In the genomic region with DNA sequence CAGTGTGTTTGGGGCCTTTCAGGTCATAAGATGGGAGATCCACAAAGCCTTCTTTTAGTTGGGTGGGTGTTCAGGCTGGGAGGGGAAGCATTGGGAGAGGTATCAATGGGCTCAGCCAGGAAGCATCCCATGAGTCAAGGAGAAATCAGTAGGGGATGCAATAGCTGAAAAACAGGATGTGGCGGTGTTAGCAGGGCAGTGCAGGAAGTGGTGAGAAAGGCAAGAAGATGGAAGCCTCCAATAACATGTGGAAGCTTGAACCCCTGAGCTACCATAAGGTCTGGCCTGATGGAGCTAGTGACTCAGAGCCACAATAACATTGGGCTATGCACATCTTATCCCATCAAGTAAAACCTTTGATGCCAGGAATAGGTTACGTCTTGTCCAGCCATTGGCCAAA, we compare ENCODE assay signal across 27 mouse cellular contexts. TPM values are rescaled to one million over a fixed set of nuclear protein-coding genes. Genes with fewer than 3 reads are reported as not detected.
A peak's percentile ranks its signal among the peaks of the same experiment; 100 is the strongest.
DNase-seq lines count a peak whose midpoint lies in the region; ATAC-seq and TF ChIP-seq lines count a peak whose summit lies in the region.
"Had no signal": no experiment of that assay in that cellular context is flagged by ENCODE, and none has a peak within 500 bp of the region (broad histone marks: within the 10 kb centered on the region; RNA-seq: fewer than 3 reads in every experiment).

No protein-coding gene starts in this region.

- WGBS in stomach, postnatal 0 days: 87% methylated on average over 2 of the region's 2 CpGs

- TF ChIP-seq EP300 in stomach, postnatal 0 days (optimal IDR thresholded peaks at IDR 0.05): no peak

- H3K4me3 ChIP-seq in stomach, postnatal 0 days (ENCODE audit: low read depth, low read length): no peak overlapping the region
- H3K4me3 ChIP-seq: embryonic facial prominence, embryonic 15.5 days; erythroblast, embryonic 14.5 days; forebrain, embryonic 10.5 days; forebrain, embryonic 15.5 days; heart, embryonic 13.5 days; hindbrain, embryonic 15.5 days had no signal

- H3K4me1 ChIP-seq in stomach, postnatal 0 days (replicated peaks; ENCODE audit: control insufficient read depth, insufficient read depth): no peaks in the 10 kb centered on the region

- H3K27me3 ChIP-seq in stomach, postnatal 0 days (ENCODE audit: control insufficient read depth, insufficient read depth, low read length): no peaks in the 10 kb centered on the region
- H3K27me3 ChIP-seq: CH12.LX; hindbrain, embryonic 15.5 days had no signal

- no peak overlapping the region for H3K4me2 ChIP-seq in stomach, postnatal 0 days (replicated peaks; ENCODE audit: low read depth)
- H3K4me2 ChIP-seq: embryonic facial prominence, embryonic 15.5 days; forebrain, embryonic 15.5 days; heart, embryonic 13.5 days; hindbrain, embryonic 15.5 days had no signal

- H3K9me3 ChIP-seq in stomach, postnatal 0 days (ENCODE audit: control insufficient read depth, low read length): no peaks in the 10 kb centered on the region
- H3K9me3 ChIP-seq: embryonic facial prominence, embryonic 15.5 days; forebrain, embryonic 10.5 days; forebrain, embryonic 15.5 days; heart, embryonic 13.5 days; hindbrain, embryonic 15.5 days had no signal

- no peak for TF ChIP-seq CTCF in stomach, postnatal 0 days (IDR thresholded peaks at IDR 0.05; ENCODE audit: low read depth)

- ATAC-seq in granulocyte monocyte progenitor cell, adult 5-6 weeks (replicated peaks; ENCODE audit: poor library complexity, severe bottlenecking): peak; percentile 70
- ATAC-seq in megakaryocyte progenitor cell, adult 5-6 weeks (replicated peaks; ENCODE audit: poor library complexity): peak; percentile 69
- no peak for ATAC-seq in stomach, postnatal 0 days (ENCODE audit: low FRiP score, low TSS enrichment)
- ATAC-seq: forebrain, embryonic 15.5 days; Patski had no signal

- H3K27ac ChIP-seq in stomach, postnatal 0 days (replicated peaks): no peak overlapping the region
- H3K27ac ChIP-seq: embryonic facial prominence, embryonic 15.5 days; forebrain, embryonic 10.5 days; forebrain, embryonic 15.5 days; heart, embryonic 13.5 days; hindbrain, embryonic 15.5 days had no signal

- no peak overlapping the region for H3K9ac ChIP-seq in stomach, postnatal 0 days (ENCODE audit: low read length)
- H3K9ac ChIP-seq: embryonic facial prominence, embryonic 15.5 days; forebrain, embryonic 15.5 days; heart, embryonic 13.5 days; hindbrain, embryonic 15.5 days had no signal

- DNase-seq in CD4-positive helper T cell, adult 2 months (ENCODE audit: low read depth, low spot score): peak; percentile 45
- peak; percentile 61 for DNase-seq in T-cell, adult 2 months (ENCODE audit: low spot score)
- no peak for DNase-seq in ovary, adult 18-20 months (ENCODE audit: low spot score)
- no peak for DNase-seq in cerebellum, postnatal 4 days (ENCODE audit: low spot score in 2 of 2)
- DNase-seq in stomach, postnatal 0 days (ENCODE audit: low spot score): no peak
- DNase-seq: adrenal gland, adult 8-10 months; adrenal gland, postnatal 36 days; cerebellum, adult 11 months; cerebellum, adult 8-10 months; cerebellum, postnatal 14 days; gastrocnemius, postnatal 10 days; heart, postnatal 36 days; kidney, adult 11 months had no signal

- H3K36me3 ChIP-seq in stomach, postnatal 0 days (ENCODE audit: control insufficient read depth, insufficient read depth, low read length): no peaks in the 10 kb centered on the region
- H3K36me3 ChIP-seq: embryonic facial prominence, embryonic 15.5 days; forebrain, embryonic 10.5 days; forebrain, embryonic 15.5 days; heart, embryonic 13.5 days; hindbrain, embryonic 15.5 days had no signal

RNA-seq across cellular contexts. Expression of gene Zfp287, which starts 9.5 kb away (rescaled TPM):
- total RNA-seq in granulocyte monocyte progenitor cell, adult 5-6 weeks (2014; fragmentation: Nextera tagmentation): 1.1 and 2.5 TPM in 2 replicates
- 0.56 and 1.9 TPM in 2 replicates for total RNA-seq in granulocyte monocyte progenitor cell, adult 5-6 weeks (2017)
- total RNA-seq in megakaryocyte progenitor cell, adult 5-6 weeks (2015): 1.3 and 1.9 TPM in 2 replicates
- 0.50 and 1.2 TPM in 2 replicates for total RNA-seq in megakaryocyte progenitor cell, adult 5-6 weeks (2017)
- polyA plus RNA-seq in stomach, postnatal 0 days (2015; fragmentation: Nextera tagmentation; extraction: Ambion mirVana): 2.5 and 2.6 TPM in 2 replicates
- polyA plus RNA-seq: erythroblast, embryonic 14.5 days had no signal

RNA-seq across cellular contexts. Expression of gene Gm10428, which starts 11.7 kb away (rescaled TPM):
- not detected in 2 replicates for total RNA-seq in granulocyte monocyte progenitor cell, adult 5-6 weeks (2014; fragmentation: Nextera tagmentation)
- total RNA-seq in granulocyte monocyte progenitor cell, adult 5-6 weeks (2017): not detected in 2 replicates
- total RNA-seq in megakaryocyte progenitor cell, adult 5-6 weeks (2015): not detected in 2 replicates
- not detected in 2 replicates for total RNA-seq in megakaryocyte progenitor cell, adult 5-6 weeks (2017)
- polyA plus RNA-seq in stomach, postnatal 0 days (2015; fragmentation: Nextera tagmentation; extraction: Ambion mirVana): not detected in 2 replicates
- total RNA-seq: adrenal gland, adult 8-10 months; adrenal gland, postnatal 36 days; CH12.LX; gastrocnemius, postnatal 10 days; heart, postnatal 36 days had no signal
- polyA plus RNA-seq: embryonic facial prominence, embryonic 11.5 days; embryonic facial prominence, embryonic 15.5 days; erythroblast, embryonic 14.5 days; forebrain, embryonic 10.5 days; forebrain, embryonic 15.5 days; heart, embryonic 13.5 days; heart, postnatal 0 days; hindbrain, embryonic 11.5 days; hindbrain, embryonic 15.5 days; intestine, embryonic 14.5 days; Patski had no signal

RNA-seq across cellular contexts. Expression of gene Zfp286, which starts 48.1 kb away (rescaled TPM):
- total RNA-seq in granulocyte monocyte progenitor cell, adult 5-6 weeks (2014; fragmentation: Nextera tagmentation): 3.2 and 7.5 TPM in 2 replicates
- total RNA-seq in granulocyte monocyte progenitor cell, adult 5-6 weeks (2017): 2.4 and 2.8 TPM in 2 replicates
- total RNA-seq in megakaryocyte progenitor cell, adult 5-6 weeks (2015): 6.2 and 7.2 TPM in 2 replicates
- 5.6 and 7.1 TPM in 2 replicates for total RNA-seq in megakaryocyte progenitor cell, adult 5-6 weeks (2017)
- 4.6 and 5.5 TPM in 2 replicates for polyA plus RNA-seq in stomach, postnatal 0 days (2015; fragmentation: Nextera tagmentation; extraction: Ambion mirVana)
- total RNA-seq: CH12.LX had no signal
- polyA plus RNA-seq: erythroblast, embryonic 14.5 days had no signal

Comparison
In these comparisons a context has a peak if more than half of its experiments do, and no peak if none do; other contexts are left out.
1. DNase-seq: peak in CD4-positive helper T cell, adult 2 months (single experiment) and T-cell, adult 2 months (single experiment); none in ovary, adult 18-20 months (single experiment), cerebellum, postnatal 4 days (0 of 2) and stomach, postnatal 0 days (single experiment).